Mouse (Mus musculus) kidney, embryonic 14.5 days (tissue): ENCODE results near the gene Rab42. TPM values are rescaled to one million over a fixed set of nuclear protein-coding genes. Genes with fewer than 3 reads are reported as not detected.

Source experiments
- ATAC-seq: fragments of 200-750 bp; cut with Nextera tagmentation; 2 replicates; pipeline ENCODE4 v1.8.0; 2017; ENCODE audit warnings: moderate number of reproducible peaks, mild to moderate bottlenecking, moderate TSS enrichment, moderate library complexity; ENCODE audit not compliant: low FRiP score, low TSS enrichment
- H3K27ac ChIP-seq: fragments of 300-500 bp; sonication (generic); 2 replicates; pipeline ENCODE4 v1.5.1; 2014; ENCODE audit warnings: low read depth, mild to moderate bottlenecking, low read length, moderate library complexity, mixed read lengths
- H3K27me3 ChIP-seq: fragments of 300-500 bp; sonication (generic); 2 replicates; pipeline ENCODE4 v1.6.1; 2014; ENCODE audit warnings: mild to moderate bottlenecking, low read length; ENCODE audit not compliant: control insufficient read depth, insufficient read depth
- H3K36me3 ChIP-seq: fragments of 300-500 bp; sonication (generic); 2 replicates; pipeline ENCODE4 v1.6.1; 2014; ENCODE audit warnings: low read length, mixed read lengths; ENCODE audit not compliant: control insufficient read depth, insufficient read depth
- H3K4me1 ChIP-seq: fragments of 300-500 bp; sonication (generic); 2 replicates; pipeline ENCODE4 v1.6.1; 2014; ENCODE audit warnings: low read length, mixed read lengths; ENCODE audit not compliant: control insufficient read depth, insufficient read depth
- H3K4me2 ChIP-seq: fragments of 300-500 bp; sonication (generic); replicated peaks from 2 replicates; pipeline ENCODE4 v1.6.1; 2014; ENCODE audit warnings: low read depth, mild to moderate bottlenecking, low read length
- H3K4me3 ChIP-seq: fragments of 300-500 bp; sonication (generic); 2 replicates; pipeline ENCODE4 v1.5.1; 2014; ENCODE audit warnings: mild to moderate bottlenecking, low read length
- H3K9ac ChIP-seq: fragments of 300-500 bp; sonication (generic); 2 replicates; pipeline ENCODE4 v1.6.1; 2014; ENCODE audit warnings: low read depth, mild to moderate bottlenecking, low read length, moderate library complexity
- H3K9me3 ChIP-seq: fragments of 300-500 bp; sonication (generic); 2 replicates; pipeline ENCODE4 v1.6.1; 2016; ENCODE audit warnings: low read length; ENCODE audit not compliant: control insufficient read depth
- WGBS: fragments of 180-500 bp; shearing (Covaris S2); extraction: QIAGEN DNeasy Blood & Tissue Kit; methylation state at CpG from one replicate; pipeline ENCODE4 v1.1.7; 2014; 5-methylcytosine and 5-hydroxymethylcytosine counted together
- polyA plus RNA-seq: library from polyadenylated mRNA; unstranded; fragments of >200 nt; fragmentation: Nextera tagmentation; extraction: Ambion mirVana; gene quantifications from 2 replicates; pipeline ENCODE4 v1.2.1, GENCODE M21; 2014

Rab42 gene
- polyA plus RNA-seq, 1 experiment from 2014 or later, result 2.4 TPM

GRCm38 (mm10) chr4:132345135-132345842, 42.1 kb upstream of the Rab42 start:
- Histone ChIP-seq H3K27ac (peak overlapping the region; percentile 69), H3K36me3 (peaks cover 4% of the 10 kb centered on the region; the same call in 1 of the 2 replicates), H3K4me2 (peak overlapping the region; percentile 96), H3K4me1 (peaks cover 13% of the 10 kb centered on the region), H3K9ac (peak overlapping the region; percentile 91), H3K4me3 (peak overlapping the region; percentile 90), H3K9me3 (no peaks in the 10 kb centered on the region), H3K27me3 (no peaks in the 10 kb centered on the region)
- ATAC-seq, result peak; percentile 89
- WGBS, result under 1% methylated on average over 83 of the region's 83 CpGs

GRCm38 (mm10) chr4:132344403-132345134, 41.4 kb upstream of the Rab42 start:
- H3K4me2 ChIP-seq, result peak overlapping the region; percentile 96
- H3K9me3 ChIP-seq, result no peaks in the 10 kb centered on the region
- peaks cover 4% of the 10 kb centered on the region; the same call in 1 of the 2 replicates for H3K36me3 ChIP-seq
- H3K4me1 ChIP-seq, result peaks cover 13% of the 10 kb centered on the region
- no peak for ATAC-seq
- no peaks in the 10 kb centered on the region for H3K27me3 ChIP-seq
- 0 out of 2 replicates have a peak overlapping the region, but pooled peaks have one; percentile 69 for H3K27ac ChIP-seq
- WGBS, result 5% methylated on average over 13 of the region's 13 CpGs
- peak overlapping the region; percentile 90 for H3K4me3 ChIP-seq
- peak overlapping the region; percentile 91 for H3K9ac ChIP-seq

- no peak for ATAC-seq
- Histone ChIP-seq H3K9me3 (no peaks in the 10 kb centered on the region), H3K27me3 (no peaks in the 10 kb centered on the region), H3K36me3 (peaks cover 30% of the 10 kb centered on the region), H3K4me2 (no peak overlapping the region), H3K4me1 (peaks cover 13% of the 10 kb centered on the region), H3K4me3 (no peak overlapping the region), H3K9ac (no peak overlapping the region), H3K27ac (no peak overlapping the region)
- 88% methylated on average over 3 of the region's 3 CpGs for WGBS
Measured at GRCm38 (mm10) chr4:132341451-132341850, 38.3 kb upstream of the Rab42 start.

- no peaks in the 10 kb centered on the region for H3K27me3 ChIP-seq
- peaks cover 4% of the 10 kb centered on the region for H3K4me1 ChIP-seq
- 96% methylated on average over 13 of the region's 13 CpGs for WGBS
- H3K36me3 ChIP-seq, result peaks cover 52% of the 10 kb centered on the region
- H3K27ac ChIP-seq, result no peak overlapping the region
- no peak overlapping the region for H3K4me2 ChIP-seq
- H3K9me3 ChIP-seq, result no peaks in the 10 kb centered on the region
- no peak overlapping the region for H3K4me3 ChIP-seq
- ATAC-seq, result no peak
- no peak overlapping the region for H3K9ac ChIP-seq
Measured at GRCm38 (mm10) chr4:132338943-132339342, 35.8 kb upstream of the Rab42 start.

- Histone ChIP-seq H3K4me2 (no peak overlapping the region), H3K36me3 (peaks cover 51% of the 10 kb centered on the region), H3K27ac (no peak overlapping the region), H3K9me3 (no peaks in the 10 kb centered on the region), H3K4me3 (no peak overlapping the region), H3K27me3 (no peaks in the 10 kb centered on the region), H3K4me1 (peaks cover 7% of the 10 kb centered on the region), H3K9ac (no peak overlapping the region)
- 87% methylated on average over 6 of the region's 6 CpGs for WGBS
- ATAC-seq, result no peak
Measured at GRCm38 (mm10) chr4:132332880-132333279, 29.7 kb upstream of the Rab42 start.

- ATAC-seq, result no peak
- Histone ChIP-seq H3K9ac (no peak overlapping the region), H3K27me3 (no peaks in the 10 kb centered on the region), H3K4me3 (no peak overlapping the region), H3K27ac (no peak overlapping the region), H3K9me3 (no peaks in the 10 kb centered on the region), H3K4me2 (no peak overlapping the region), H3K4me1 (peaks cover 7% of the 10 kb centered on the region), H3K36me3 (peaks cover 44% of the 10 kb centered on the region)
- 60% methylated on average over 3 of the region's 3 CpGs for WGBS
Measured at GRCm38 (mm10) chr4:132331960-132332359, 28.8 kb upstream of the Rab42 start.

GRCm38 (mm10) chr4:132329835-132330354, 26.7 kb upstream of the Rab42 start:
- no peak for ATAC-seq
- peaks cover 7% of the 10 kb centered on the region for H3K4me1 ChIP-seq
- WGBS, result 10% methylated on average over 10 of the region's 10 CpGs
- no peaks in the 10 kb centered on the region for H3K9me3 ChIP-seq
- peak overlapping the region; percentile 64 for H3K4me3 ChIP-seq
- H3K4me2 ChIP-seq, result peak overlapping the region; percentile 51
- peak overlapping the region; percentile 80 for H3K9ac ChIP-seq
- no peaks in the 10 kb centered on the region for H3K27me3 ChIP-seq
- peak overlapping the region; percentile 85; the same call in 1 of the 2 replicates for H3K27ac ChIP-seq
- peaks cover 37% of the 10 kb centered on the region for H3K36me3 ChIP-seq

GRCm38 (mm10) chr4:132329115-132329834, 26.1 kb upstream of the Rab42 start, which contains the start of gene Trnau1ap:
Gene Trnau1ap, minus strand, starts transcription at chr4:132329538.
- no peaks in the 10 kb centered on the region for H3K9me3 ChIP-seq
- H3K9ac ChIP-seq, result peak within 1 kb of the TSS; percentile 80
- peaks cover 7% of the 10 kb centered on the region for H3K4me1 ChIP-seq
- peak; percentile 96 for ATAC-seq
- peaks cover 37% of the 10 kb centered on the region for H3K36me3 ChIP-seq
- peak within 1 kb of the TSS; percentile 64 for H3K4me3 ChIP-seq
- H3K4me2 ChIP-seq, result peak within 1 kb of the TSS; percentile 51
- peak within 1 kb of the TSS; percentile 85 for H3K27ac ChIP-seq
- WGBS, result under 1% methylated on average over 52 of the region's 52 CpGs
- no peaks in the 10 kb centered on the region for H3K27me3 ChIP-seq
